Mouse (Mus musculus) myocyte (in vitro differentiated cells): ENCODE results near the gene Hps4. TPM values are rescaled to one million over a fixed set of nuclear protein-coding genes. Genes with fewer than 3 reads are reported as not detected.
A peak's percentile ranks its signal among the peaks of the same experiment; 100 is the strongest.
"Not testable (repeated sequence)": the region's sequence is repeated elsewhere in the genome, so short reads cannot be mapped to it uniquely, and the experiment has no call there.

ENCODE experiments used
- H3K27me3 ChIP-seq: one replicate; pipeline ENCODE4 v1.6.1; 2011; ENCODE audit not compliant: control insufficient read depth, insufficient read depth, insufficient read length
- H3K36me3 ChIP-seq: one replicate; pipeline ENCODE4 v1.6.1; 2011; ENCODE audit not compliant: control insufficient read depth, insufficient read depth
- H3K4me2 ChIP-seq: one replicate; pipeline ENCODE4 v1.6.1; 2011; ENCODE audit warnings: low read depth, control low read depth
- H3K4me3 ChIP-seq: one replicate; pipeline ENCODE4 v1.5.1; 2011; ENCODE audit warnings: mild to moderate bottlenecking, control low read depth, moderate library complexity
- H3K79me2 ChIP-seq: one replicate; pipeline ENCODE4 v1.6.1; 2011; ENCODE audit not compliant: control insufficient read depth, insufficient read depth
- H3ac ChIP-seq: one replicate; pipeline ENCODE4 v1.6.1; 2011; ENCODE audit not compliant: control insufficient read depth, insufficient read length
- CEBPB ChIP-seq: IDR thresholded peaks from 2 replicates; pipeline ENCODE4 v1.6.1; 2011; ENCODE audit warnings: mild to moderate bottlenecking, moderate library complexity; ENCODE audit not compliant: poor library complexity, insufficient read depth, severe bottlenecking
- E2F4 ChIP-seq: IDR thresholded peaks from one replicate; pipeline ENCODE4 v1.6.1; 2011; ENCODE audit warnings: mild to moderate bottlenecking, control low read depth, moderate library complexity; ENCODE audit not compliant: insufficient read depth
- MAX ChIP-seq: IDR thresholded peaks from one replicate; pipeline ENCODE4 v1.6.1; 2011; ENCODE audit warnings: low read depth, mild to moderate bottlenecking, control low read depth
- MYOD1 ChIP-seq, 3 experiments: IDR thresholded peaks; one replicate each; pipeline ENCODE4 v1.6.1; 2011; ENCODE audit warnings: control low read depth in 2 of 3, low read depth in 2 of 3, mild to moderate bottlenecking in 2 of 3, moderate library complexity in 1 of 3; ENCODE audit not compliant: insufficient read length in 2 of 3, control insufficient read depth in 1 of 3
- MYOG ChIP-seq, 3 experiments: IDR thresholded peaks; one replicate each; pipeline ENCODE4 v1.6.1; 2011; ENCODE audit warnings: control low read depth in 2 of 3, low read depth in 2 of 3, mild to moderate bottlenecking in 2 of 3; ENCODE audit not compliant: insufficient read length in 2 of 3, control insufficient read depth in 1 of 3, insufficient read depth in 1 of 3
- POLR2A ChIP-seq: IDR thresholded peaks from one replicate; pipeline ENCODE4 v1.6.1; 2011; ENCODE audit warnings: low read depth, mild to moderate bottlenecking, control low read depth, moderate library complexity; ENCODE audit not compliant: insufficient read length
- POLR2AphosphoS2 ChIP-seq: IDR thresholded peaks from one replicate; pipeline ENCODE4 v1.6.1; 2011; ENCODE audit warnings: low read depth, control low read depth; ENCODE audit not compliant: insufficient read length
- REST ChIP-seq: IDR thresholded peaks from one replicate; pipeline ENCODE4 v1.6.1; 2011; ENCODE audit warnings: mild to moderate bottlenecking, control low read depth, moderate library complexity; ENCODE audit not compliant: insufficient read depth, insufficient read length
- SRF ChIP-seq: IDR thresholded peaks from one replicate; pipeline ENCODE4 v1.6.1; 2011; ENCODE audit warnings: low read depth; ENCODE audit not compliant: control insufficient read depth, insufficient read length
- TCF12 ChIP-seq: IDR thresholded peaks from one replicate; pipeline ENCODE4 v1.6.1; 2011; ENCODE audit warnings: mild to moderate bottlenecking, control low read depth; ENCODE audit not compliant: poor library complexity, insufficient read depth, severe bottlenecking
- TCF3 ChIP-seq: IDR thresholded peaks from one replicate; pipeline ENCODE4 v1.6.1; 2011; ENCODE audit warnings: low read depth, control low read depth; ENCODE audit not compliant: insufficient read length
- USF1 ChIP-seq: IDR thresholded peaks from one replicate; pipeline ENCODE4 v1.6.1; 2011; ENCODE audit warnings: low read depth, mild to moderate bottlenecking, control low read depth, moderate library complexity
- polyA plus RNA-seq: library from polyadenylated mRNA; unstranded; fragments of >200 nt; fragmentation: generic; extraction: Trizol; gene quantifications from one replicate; pipeline ENCODE4 v1.2.1, GENCODE M21; 2012; ENCODE audit warnings: missing spikeins

Hps4 gene
- polyA plus RNA-seq, 1 experiment, result 19.1 TPM

- Histone ChIP-seq H3K79me2 (no peaks in the 10 kb centered on the region), H3K27me3 (peaks cover 4% of the 10 kb centered on the region), H3K4me2 (no peak overlapping the region), H3ac (no peak overlapping the region), H3K36me3 (no peaks in the 10 kb centered on the region), H3K4me3 (no peak overlapping the region)
- TF ChIP-seq E2F4, result no peak
- TF ChIP-seq REST, result no peak
- TF ChIP-seq POLR2AphosphoS2, result no peak
- no peak for TF ChIP-seq MYOG (IDR thresholded peaks at IDR 0.05; ENCODE audit: control insufficient read depth in 1 of 3, insufficient read depth in 1 of 3, insufficient read length in 2 of 3, low read depth in 2 of 3)
- no peak for TF ChIP-seq USF1
- no peak for TF ChIP-seq TCF12
- no peak for TF ChIP-seq SRF
- TF ChIP-seq MAX, result no peak
- no peak for TF ChIP-seq POLR2A
- TF ChIP-seq TCF3, result no peak
- TF ChIP-seq MYOD1 (IDR thresholded peaks at IDR 0.05; ENCODE audit: control insufficient read depth in 1 of 3, insufficient read length in 2 of 3, low read depth in 2 of 3), result no peak
- TF ChIP-seq CEBPB, result no peak
Measured at GRCm38 (mm10) chr5:112406017-112406416, 63.1 kb downstream of the Hps4 start.

GRCm38 (mm10) chr5:112409274-112409673, 66.4 kb downstream of the Hps4 start:
- Histone ChIP-seq H3K4me2 (no peak overlapping the region), H3ac (no peak overlapping the region), H3K79me2 (no peaks in the 10 kb centered on the region), H3K4me3 (no peak overlapping the region), H3K27me3 (no peaks in the 10 kb centered on the region), H3K36me3 (no peaks in the 10 kb centered on the region)
- TF ChIP-seq MYOD1 (IDR thresholded peaks at IDR 0.05; ENCODE audit: control insufficient read depth in 1 of 3, insufficient read length in 2 of 3, low read depth in 2 of 3), result no peak
- TF ChIP-seq POLR2AphosphoS2, result no peak
- TF ChIP-seq USF1, result no peak

GRCm38 (mm10) chr5:112411072-112411471, 68.2 kb downstream of the Hps4 start:
- Histone ChIP-seq H3K36me3 (no peaks in the 10 kb centered on the region), H3K4me3 (no peak overlapping the region), H3K4me2 (no peak overlapping the region)

GRCm38 (mm10) chr5:112411514-112412335, 68.8 kb downstream of the Hps4 start:
- H3K4me2 ChIP-seq, result no peak overlapping the region
- H3K79me2 ChIP-seq, result no peaks in the 10 kb centered on the region
- TF ChIP-seq MAX, result no peak
- peak in 1 of 3 experiments; percentile 22 for TF ChIP-seq MYOD1 (IDR thresholded peaks at IDR 0.05; ENCODE audit: control insufficient read depth in 1 of 3, insufficient read length in 2 of 3, low read depth in 2 of 3)
- H3K36me3 ChIP-seq, result no peaks in the 10 kb centered on the region
- no peaks in the 10 kb centered on the region for H3K27me3 ChIP-seq
- H3K4me3 ChIP-seq, result no peak overlapping the region
- no peak overlapping the region for H3ac ChIP-seq

More at GRCm38 (mm10) chr5:112411072-112411471, 68.2 kb downstream of the Hps4 start:
- Histone ChIP-seq H3K27me3 (no peaks in the 10 kb centered on the region), H3K79me2 (no peaks in the 10 kb centered on the region), H3ac (no peak overlapping the region)
- TF ChIP-seq MYOG (IDR thresholded peaks at IDR 0.05; ENCODE audit: control insufficient read depth in 1 of 3, insufficient read depth in 1 of 3, insufficient read length in 2 of 3, low read depth in 2 of 3) (no peak), MYOD1 (IDR thresholded peaks at IDR 0.05; ENCODE audit: control insufficient read depth in 1 of 3, insufficient read length in 2 of 3, low read depth in 2 of 3) (no peak), USF1 (no peak), E2F4 (no peak), POLR2A (no peak), CEBPB (no peak), MAX (no peak), REST (no peak), TCF12 (no peak), TCF3 (no peak), POLR2AphosphoS2 (no peak), SRF (no peak)

- H3K36me3 ChIP-seq, H3K4me2 ChIP-seq, H3ac ChIP-seq, H3K79me2 ChIP-seq, H3K4me3 ChIP-seq, H3K27me3 ChIP-seq: not testable (repeated sequence)
Measured at GRCm38 (mm10) chr5:112412781-112413180, 69.9 kb downstream of the Hps4 start.

- no peak for TF ChIP-seq MAX
- no peak for TF ChIP-seq SRF
- no peak for TF ChIP-seq MYOD1 (IDR thresholded peaks at IDR 0.05; ENCODE audit: control insufficient read depth in 1 of 3, insufficient read length in 2 of 3, low read depth in 2 of 3)
- no peak for TF ChIP-seq POLR2A
- no peak for TF ChIP-seq TCF3
- TF ChIP-seq POLR2AphosphoS2, result no peak
- no peak for TF ChIP-seq E2F4
- H3K27me3 ChIP-seq, result peaks cover 9% of the 10 kb centered on the region
- no peak overlapping the region for H3K4me3 ChIP-seq
- no peak overlapping the region for H3K4me2 ChIP-seq
- no peak overlapping the region for H3ac ChIP-seq
- H3K36me3 ChIP-seq, result no peaks in the 10 kb centered on the region
- no peaks in the 10 kb centered on the region for H3K79me2 ChIP-seq
Measured at GRCm38 (mm10) chr5:112416673-112417072, 73.8 kb downstream of the Hps4 start.
